Mouse (Mus musculus): ENCODE results near the gene Sgip1. TPM values are rescaled to one million over a fixed set of nuclear protein-coding genes. Genes with fewer than 3 reads are reported as not detected.

The Sgip1 gene
- polyA plus RNA-seq, 1 experiment = 0.10 TPM

GRCm38 (mm10) chr4:102833726-102834125 lies 92.6 kb downstream of the Sgip1 start:
- no peaks in the 10 kb centered on the region for H3K36me3 ChIP-seq (ENCODE audit: control insufficient read depth, insufficient read depth)

GRCm38 (mm10) chr4:102834710-102835109 lies 93.6 kb downstream of the Sgip1 start:
- no peaks in the 10 kb centered on the region for H3K36me3 ChIP-seq (ENCODE audit: control insufficient read depth, insufficient read depth)
- no peak for TF ChIP-seq MYOD1 (IDR thresholded peaks at IDR 0.05; ENCODE audit: control insufficient read depth in 1 of 3, insufficient read length in 2 of 3, low read depth in 2 of 3)
- TF ChIP-seq TCF3 (IDR thresholded peaks at IDR 0.05; ENCODE audit: insufficient read length, low read depth) = no peak
- TF ChIP-seq SRF (IDR thresholded peaks at IDR 0.05; ENCODE audit: control insufficient read depth, insufficient read length, low read depth) = no peak
- no peak for TF ChIP-seq USF1 (IDR thresholded peaks at IDR 0.05; ENCODE audit: low read depth)
- TF ChIP-seq REST (IDR thresholded peaks at IDR 0.05; ENCODE audit: insufficient read depth, insufficient read length) = no peak
- TF ChIP-seq E2F4 (IDR thresholded peaks at IDR 0.05; ENCODE audit: insufficient read depth) = no peak
- no peak for TF ChIP-seq CEBPB (IDR thresholded peaks at IDR 0.05; ENCODE audit: insufficient read depth, poor library complexity, severe bottlenecking)

More at GRCm38 (mm10) chr4:102833726-102834125, 92.6 kb downstream of the Sgip1 start:
- H3K27me3 ChIP-seq (ENCODE audit: control insufficient read depth, insufficient read depth, insufficient read length) = no peaks in the 10 kb centered on the region
- no peak overlapping the region for H3K4me2 ChIP-seq (ENCODE audit: low read depth)
- H3K4me3 ChIP-seq = no peak overlapping the region
- H3ac ChIP-seq (ENCODE audit: control insufficient read depth, insufficient read length) = no peak overlapping the region
- no peaks in the 10 kb centered on the region for H3K79me2 ChIP-seq (ENCODE audit: control insufficient read depth, insufficient read depth)
- TF ChIP-seq CEBPB (IDR thresholded peaks at IDR 0.05; ENCODE audit: insufficient read depth, poor library complexity, severe bottlenecking) (no peak), POLR2AphosphoS2 (IDR thresholded peaks at IDR 0.05; ENCODE audit: insufficient read length, low read depth) (no peak), USF1 (IDR thresholded peaks at IDR 0.05; ENCODE audit: low read depth) (no peak), POLR2A (IDR thresholded peaks at IDR 0.05; ENCODE audit: insufficient read length, low read depth) (no peak), TCF12 (IDR thresholded peaks at IDR 0.05; ENCODE audit: insufficient read depth, poor library complexity, severe bottlenecking) (no peak), MAX (IDR thresholded peaks at IDR 0.05; ENCODE audit: low read depth) (no peak)

GRCm38 (mm10) chr4:102840062-102840798 lies 99.1 kb downstream of the Sgip1 start:
- H3K36me3 ChIP-seq (ENCODE audit: control insufficient read depth, insufficient read depth) = no peaks in the 10 kb centered on the region
- no peak overlapping the region for H3ac ChIP-seq (ENCODE audit: control insufficient read depth, insufficient read length)
- no peak overlapping the region for H3K4me2 ChIP-seq (ENCODE audit: low read depth)
- no peak for TF ChIP-seq POLR2AphosphoS2 (IDR thresholded peaks at IDR 0.05; ENCODE audit: insufficient read length, low read depth)
- no peak for TF ChIP-seq REST (IDR thresholded peaks at IDR 0.05; ENCODE audit: insufficient read depth, insufficient read length)
- TF ChIP-seq TCF12 (IDR thresholded peaks at IDR 0.05; ENCODE audit: insufficient read depth, poor library complexity, severe bottlenecking) = no peak
- no peak overlapping the region for H3K4me3 ChIP-seq
- H3K79me2 ChIP-seq (ENCODE audit: control insufficient read depth, insufficient read depth) = no peaks in the 10 kb centered on the region
- H3K27me3 ChIP-seq (ENCODE audit: control insufficient read depth, insufficient read depth, insufficient read length) = no peaks in the 10 kb centered on the region

More at GRCm38 (mm10) chr4:102834710-102835109, 93.6 kb downstream of the Sgip1 start:
- no peak overlapping the region for H3K4me3 ChIP-seq
- H3K79me2 ChIP-seq (ENCODE audit: control insufficient read depth, insufficient read depth) = no peaks in the 10 kb centered on the region
- no peaks in the 10 kb centered on the region for H3K27me3 ChIP-seq (ENCODE audit: control insufficient read depth, insufficient read depth, insufficient read length)
- no peak overlapping the region for H3ac ChIP-seq (ENCODE audit: control insufficient read depth, insufficient read length)
- H3K4me2 ChIP-seq (ENCODE audit: low read depth) = no peak overlapping the region

- TF ChIP-seq MYOD1 (IDR thresholded peaks at IDR 0.05; ENCODE audit: control insufficient read depth in 1 of 3, insufficient read length in 2 of 3, low read depth in 2 of 3) = no peak
- TF ChIP-seq MYOG (IDR thresholded peaks at IDR 0.05; ENCODE audit: control insufficient read depth in 1 of 3, insufficient read depth in 1 of 3, insufficient read length in 2 of 3, low read depth in 2 of 3) = no peak
- no peak for TF ChIP-seq POLR2AphosphoS2 (IDR thresholded peaks at IDR 0.05; ENCODE audit: insufficient read length, low read depth)
- no peak for TF ChIP-seq E2F4 (IDR thresholded peaks at IDR 0.05; ENCODE audit: insufficient read depth)
- TF ChIP-seq SRF (IDR thresholded peaks at IDR 0.05; ENCODE audit: control insufficient read depth, insufficient read length, low read depth) = no peak
- no peak for TF ChIP-seq TCF12 (IDR thresholded peaks at IDR 0.05; ENCODE audit: insufficient read depth, poor library complexity, severe bottlenecking)
- TF ChIP-seq POLR2A (IDR thresholded peaks at IDR 0.05; ENCODE audit: insufficient read length, low read depth) = no peak
- no peak for TF ChIP-seq TCF3 (IDR thresholded peaks at IDR 0.05; ENCODE audit: insufficient read length, low read depth)
- TF ChIP-seq USF1 (IDR thresholded peaks at IDR 0.05; ENCODE audit: low read depth) = no peak
- no peak for TF ChIP-seq REST (IDR thresholded peaks at IDR 0.05; ENCODE audit: insufficient read depth, insufficient read length)
- no peak overlapping the region for H3K4me2 ChIP-seq (ENCODE audit: low read depth)
- no peak overlapping the region for H3ac ChIP-seq (ENCODE audit: control insufficient read depth, insufficient read length)
Observed at GRCm38 (mm10) chr4:102840956-102841729, 100.0 kb downstream of the Sgip1 start.

GRCm38 (mm10) chr4:102850498-102850897 lies 109.4 kb downstream of the Sgip1 start:
- H3K79me2 ChIP-seq (ENCODE audit: control insufficient read depth, insufficient read depth) = no peaks in the 10 kb centered on the region
- H3K4me3 ChIP-seq = no peak overlapping the region
- H3K27me3 ChIP-seq (ENCODE audit: control insufficient read depth, insufficient read depth, insufficient read length) = no peaks in the 10 kb centered on the region
- no peak overlapping the region for H3K4me2 ChIP-seq (ENCODE audit: low read depth)
- TF ChIP-seq MAX (IDR thresholded peaks at IDR 0.05; ENCODE audit: low read depth) (no peak), POLR2A (IDR thresholded peaks at IDR 0.05; ENCODE audit: insufficient read length, low read depth) (no peak), SRF (IDR thresholded peaks at IDR 0.05; ENCODE audit: control insufficient read depth, insufficient read length, low read depth) (no peak), TCF3 (IDR thresholded peaks at IDR 0.05; ENCODE audit: insufficient read length, low read depth) (no peak)
- no peak overlapping the region for H3ac ChIP-seq (ENCODE audit: control insufficient read depth, insufficient read length)
- H3K36me3 ChIP-seq (ENCODE audit: control insufficient read depth, insufficient read depth) = no peaks in the 10 kb centered on the region

More at GRCm38 (mm10) chr4:102840956-102841729, 100.0 kb downstream of the Sgip1 start:
- H3K4me3 ChIP-seq = no peak overlapping the region
- H3K27me3 ChIP-seq (ENCODE audit: control insufficient read depth, insufficient read depth, insufficient read length) = no peaks in the 10 kb centered on the region
- H3K79me2 ChIP-seq (ENCODE audit: control insufficient read depth, insufficient read depth) = no peaks in the 10 kb centered on the region
- no peaks in the 10 kb centered on the region for H3K36me3 ChIP-seq (ENCODE audit: control insufficient read depth, insufficient read depth)

Data from myocyte (in vitro differentiated cells).